Mouse (Mus musculus): ENCODE data around the gene Psmd12.

- TF ChIP-seq CTCF (IDR thresholded peaks at IDR 0.05) (no peak), EP300 (IDR thresholded peaks at IDR 0.05) (no peak)
These were observed 14.2 kb upstream of the Psmd12 start for GRCm38 (mm10) chr11:107465041-107465440.
